Mouse (Mus musculus): Measurements from ENCODE around the gene Ascc3. TPM values are rescaled to one million over a fixed set of nuclear protein-coding genes. Genes with fewer than 3 reads are reported as not detected.

Ascc3 gene
- polyA plus RNA-seq, 1 experiment from 2014 or later = 17.4 TPM

- H3K4me1 ChIP-seq (ENCODE audit: control insufficient read depth, insufficient read depth, low read length) = peaks cover 18% of the 10 kb centered on the region
- peak overlapping the region; percentile 71 for H3K4me2 ChIP-seq
- DNase-seq (ENCODE audit: low spot score, missing footprints) (peak; percentile 96), ATAC-seq (ENCODE audit: low FRiP score) (no peak)
- under 1% methylated on average over 44 of the region's 44 CpGs for WGBS
- peak overlapping the region; percentile 48 for H3K4me3 ChIP-seq (ENCODE audit: low read depth, low read length)
- peak overlapping the region; percentile 48; the same call in 1 of the 2 replicates for H3K27ac ChIP-seq (ENCODE audit: low read depth, low read length)
- H3K9me3 ChIP-seq (ENCODE audit: control insufficient read depth, low read length) = no peaks in the 10 kb centered on the region
- no peaks in the 10 kb centered on the region for H3K36me3 ChIP-seq (ENCODE audit: control insufficient read depth, insufficient read depth, low read length)
- H3K27me3 ChIP-seq (ENCODE audit: control insufficient read depth, insufficient read depth, low read length) = peaks cover 85% of the 10 kb centered on the region
- peak overlapping the region; percentile 49 for H3K9ac ChIP-seq (ENCODE audit: low read length)
Measured at GRCm38 (mm10) chr10:50895091-50895790, 302.8 kb downstream of the Ascc3 start.

GRCm38 (mm10) chr10:50895881-50896766 is 303.7 kb downstream of the Ascc3 start:
- no peaks in the 10 kb centered on the region for H3K36me3 ChIP-seq (ENCODE audit: control insufficient read depth, insufficient read depth, low read length)
- H3K9ac ChIP-seq (ENCODE audit: low read length) = peak overlapping the region; percentile 49
- peak overlapping the region; percentile 71 for H3K4me2 ChIP-seq
- ATAC-seq (ENCODE audit: low FRiP score) = no peak
- 2% methylated on average over 21 of the region's 21 CpGs for WGBS
- H3K4me1 ChIP-seq (ENCODE audit: control insufficient read depth, insufficient read depth, low read length) = peaks cover 21% of the 10 kb centered on the region
- H3K27me3 ChIP-seq (ENCODE audit: control insufficient read depth, insufficient read depth, low read length) = peaks cover 86% of the 10 kb centered on the region
- H3K27ac ChIP-seq (ENCODE audit: low read depth, low read length) = no peak overlapping the region
- H3K4me3 ChIP-seq (ENCODE audit: low read depth, low read length) = peak overlapping the region; percentile 48
- no peaks in the 10 kb centered on the region for H3K9me3 ChIP-seq (ENCODE audit: control insufficient read depth, low read length)
- DNase-seq (ENCODE audit: low spot score, missing footprints) = peak; percentile 96

DNA sequence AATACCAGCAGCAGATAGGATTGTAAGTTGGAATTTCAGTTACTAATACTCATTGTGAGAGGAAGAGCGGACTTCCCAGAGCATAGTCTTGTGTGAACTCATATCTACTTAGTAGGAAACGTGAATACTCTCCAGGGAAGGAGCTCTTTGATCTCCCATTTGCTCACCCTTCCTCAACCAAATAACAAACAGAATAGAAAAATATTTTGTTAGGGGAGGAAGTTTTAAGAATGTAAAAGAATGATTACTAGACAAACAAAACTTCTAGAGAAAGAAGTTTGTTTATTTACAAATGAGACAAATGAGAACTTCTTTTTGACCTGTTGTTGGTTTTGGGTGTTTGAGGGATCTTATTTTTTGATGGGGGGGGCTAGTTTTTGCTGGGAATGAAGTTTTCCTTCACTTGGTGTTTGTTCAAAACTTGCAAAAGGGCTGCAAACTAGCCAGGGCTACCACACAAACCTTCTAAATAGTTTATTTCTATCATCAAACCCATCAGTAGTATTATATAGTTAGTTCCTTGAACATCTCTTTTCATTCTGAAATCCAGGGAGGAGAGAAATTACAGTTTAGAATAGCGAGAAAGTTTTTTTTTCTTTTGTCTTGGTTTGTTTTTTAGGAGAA is 304.4 kb downstream of the Ascc3 start:
- H3K4me2 ChIP-seq = no peak overlapping the region
- DNase-seq (ENCODE audit: low spot score, missing footprints) = peak; percentile 91
- peaks cover 86% of the 10 kb centered on the region for H3K27me3 ChIP-seq (ENCODE audit: control insufficient read depth, insufficient read depth, low read length)
- no peak overlapping the region for H3K27ac ChIP-seq (ENCODE audit: low read depth, low read length)
- 2% methylated on average over 3 of the region's 3 CpGs for WGBS
- peaks cover 25% of the 10 kb centered on the region for H3K4me1 ChIP-seq (ENCODE audit: control insufficient read depth, insufficient read depth, low read length)
- no peaks in the 10 kb centered on the region for H3K36me3 ChIP-seq (ENCODE audit: control insufficient read depth, insufficient read depth, low read length)
- peak overlapping the region; percentile 48 for H3K4me3 ChIP-seq (ENCODE audit: low read depth, low read length)
- H3K9me3 ChIP-seq (ENCODE audit: control insufficient read depth, low read length) = no peaks in the 10 kb centered on the region
- ATAC-seq (ENCODE audit: low FRiP score) = no peak
- peak overlapping the region; percentile 0; the same call in 1 of the 2 replicates for H3K9ac ChIP-seq (ENCODE audit: low read length)

- ATAC-seq (ENCODE audit: low FRiP score) (peak; percentile 28; the same call in 1 of the 2 replicates), DNase-seq (ENCODE audit: low spot score, missing footprints) (peak; percentile 97)
- peaks cover 22% of the 10 kb centered on the region for H3K4me1 ChIP-seq (ENCODE audit: control insufficient read depth, insufficient read depth, low read length)
- no peaks in the 10 kb centered on the region for H3K9me3 ChIP-seq (ENCODE audit: control insufficient read depth, low read length)
- H3K27me3 ChIP-seq (ENCODE audit: control insufficient read depth, insufficient read depth, low read length) = peaks cover 85% of the 10 kb centered on the region
- peak overlapping the region; percentile 23 for H3K4me3 ChIP-seq (ENCODE audit: low read depth, low read length)
- peak overlapping the region; percentile 13; the same call in 1 of the 2 replicates for H3K4me2 ChIP-seq
- no peak overlapping the region for H3K27ac ChIP-seq (ENCODE audit: low read depth, low read length)
- H3K36me3 ChIP-seq (ENCODE audit: control insufficient read depth, insufficient read depth, low read length) = no peaks in the 10 kb centered on the region
- peak overlapping the region; percentile 14; the same call in 1 of the 2 replicates for H3K9ac ChIP-seq (ENCODE audit: low read length)
- WGBS = 1% methylated on average over 32 of the region's 32 CpGs
Measured at GRCm38 (mm10) chr10:50897530-50898471, 305.3 kb downstream of the Ascc3 start.

- Histone ChIP-seq H3K4me1 (ENCODE audit: control insufficient read depth, insufficient read depth, low read length) (peaks cover 22% of the 10 kb centered on the region), H3K9ac (ENCODE audit: low read length) (no peak overlapping the region), H3K36me3 (ENCODE audit: control insufficient read depth, insufficient read depth, low read length) (no peaks in the 10 kb centered on the region), H3K4me3 (ENCODE audit: low read depth, low read length) (no peak overlapping the region), H3K27ac (ENCODE audit: low read depth, low read length) (no peak overlapping the region), H3K4me2 (no peak overlapping the region), H3K9me3 (ENCODE audit: control insufficient read depth, low read length) (no peaks in the 10 kb centered on the region), H3K27me3 (ENCODE audit: control insufficient read depth, insufficient read depth, low read length) (peaks cover 82% of the 10 kb centered on the region)
- WGBS = 13% methylated on average over 2 of the region's 2 CpGs
- DNase-seq (ENCODE audit: low spot score, missing footprints) (peak; percentile 94), ATAC-seq (ENCODE audit: low FRiP score) (no peak)
Measured at GRCm38 (mm10) chr10:50898621-50899020, 306.2 kb downstream of the Ascc3 start.

- Histone ChIP-seq H3K4me1 (ENCODE audit: control insufficient read depth, insufficient read depth, low read length) (peaks cover 15% of the 10 kb centered on the region), H3K9ac (ENCODE audit: low read length) (peak overlapping the region; percentile 45), H3K4me3 (ENCODE audit: low read depth, low read length) (peak overlapping the region; percentile 18), H3K27ac (ENCODE audit: low read depth, low read length) (peak overlapping the region; percentile 20; the same call in 1 of the 2 replicates), H3K9me3 (ENCODE audit: control insufficient read depth, low read length) (no peaks in the 10 kb centered on the region), H3K4me2 (peak overlapping the region; percentile 43), H3K27me3 (ENCODE audit: control insufficient read depth, insufficient read depth, low read length) (peaks cover 82% of the 10 kb centered on the region), H3K36me3 (ENCODE audit: control insufficient read depth, insufficient read depth, low read length) (no peaks in the 10 kb centered on the region)
- ATAC-seq (ENCODE audit: low FRiP score) (no peak), DNase-seq (ENCODE audit: low spot score, missing footprints) (peak; percentile 96)
- WGBS = 2% methylated on average over 21 of the region's 21 CpGs
Measured at GRCm38 (mm10) chr10:50899846-50900745, 307.6 kb downstream of the Ascc3 start.

Measured in midbrain, embryonic 11.5 days (tissue).